Mouse (Mus musculus) heart, embryonic 12.5 days (tissue): ENCODE measurements around the gene Col4a2. TPM values are rescaled to one million over a fixed set of nuclear protein-coding genes. Genes with fewer than 3 reads are reported as not detected.
"Not testable (repeated sequence)": the region's sequence is repeated elsewhere in the genome, so short reads cannot be mapped to it uniquely, and the experiment has no call there.

Source experiments
- ATAC-seq: fragments of 200-750 bp; cut with Nextera tagmentation; 2 replicates; pipeline ENCODE4 v1.8.0; 2017; ENCODE audit warnings: moderate TSS enrichment, moderate library complexity; ENCODE audit not compliant: insufficient number of reproducible peaks, low FRiP score
- H3K27ac ChIP-seq: fragments of 300-500 bp; sonication (generic); 2 replicates; pipeline ENCODE4 v1.5.1; 2016; ENCODE audit warnings: mild to moderate bottlenecking, moderate library complexity; ENCODE audit not compliant: poor library complexity, severe bottlenecking
- H3K27me3 ChIP-seq: fragments of 300-500 bp; sonication (generic); replicated peaks from 2 replicates; pipeline ENCODE4 v1.6.1; 2016; ENCODE audit warnings: mild to moderate bottlenecking, moderate library complexity
- H3K36me3 ChIP-seq: fragments of 300-500 bp; sonication (generic); 2 replicates; pipeline ENCODE4 v1.6.1; 2016; ENCODE audit warnings: mild to moderate bottlenecking, moderate library complexity
- H3K4me1 ChIP-seq: fragments of 300-500 bp; sonication (generic); replicated peaks from 2 replicates; pipeline ENCODE4 v1.6.1; 2016; ENCODE audit warnings: mild to moderate bottlenecking
- H3K4me2 ChIP-seq: fragments of 300-500 bp; sonication (generic); 2 replicates; pipeline ENCODE4 v1.6.1; 2016; ENCODE audit warnings: mild to moderate bottlenecking, moderate library complexity
- H3K4me3 ChIP-seq: fragments of 300-500 bp; sonication (generic); 2 replicates; pipeline ENCODE4 v1.5.1; 2016; ENCODE audit warnings: mild to moderate bottlenecking
- H3K9ac ChIP-seq: fragments of 300-500 bp; sonication (generic); 2 replicates; pipeline ENCODE4 v1.6.1; 2016; ENCODE audit warnings: mild to moderate bottlenecking, moderate library complexity
- H3K9me3 ChIP-seq: fragments of 300-500 bp; sonication (generic); replicated peaks from 2 replicates; pipeline ENCODE4 v1.6.1; 2016; ENCODE audit warnings: mild to moderate bottlenecking, moderate library complexity
- WGBS: fragments of 180-500 bp; shearing (Covaris S2); methylation state at CpG from one replicate; pipeline ENCODE4 v1.1.7; 2016; 5-methylcytosine and 5-hydroxymethylcytosine counted together
- polyA plus RNA-seq: library from polyadenylated mRNA; unstranded; fragments of >200 nt; fragmentation: Nextera tagmentation; extraction: Ambion mirVana; gene quantifications from 2 replicates; pipeline ENCODE4 v1.2.1, GENCODE M21; 2016

Col4a2 gene
- polyA plus RNA-seq, 1 experiment from 2014 or later = 117 TPM

GRCm38 (mm10) chr8:11463541-11463888 lies 150.9 kb downstream of the Col4a2 start:
- ATAC-seq = no peak
- WGBS = 53% methylated on average over 2 of the region's 2 CpGs
- Histone ChIP-seq H3K36me3 (peaks cover 10% of the 10 kb centered on the region), H3K9ac (no peak overlapping the region), H3K4me2 (no peak overlapping the region), H3K4me3 (no peak overlapping the region), H3K27me3 (no peaks in the 10 kb centered on the region), H3K4me1 (peaks cover 55% of the 10 kb centered on the region), H3K9me3 (peaks cover 7% of the 10 kb centered on the region), H3K27ac (peak overlapping the region; percentile 65)

DNA sequence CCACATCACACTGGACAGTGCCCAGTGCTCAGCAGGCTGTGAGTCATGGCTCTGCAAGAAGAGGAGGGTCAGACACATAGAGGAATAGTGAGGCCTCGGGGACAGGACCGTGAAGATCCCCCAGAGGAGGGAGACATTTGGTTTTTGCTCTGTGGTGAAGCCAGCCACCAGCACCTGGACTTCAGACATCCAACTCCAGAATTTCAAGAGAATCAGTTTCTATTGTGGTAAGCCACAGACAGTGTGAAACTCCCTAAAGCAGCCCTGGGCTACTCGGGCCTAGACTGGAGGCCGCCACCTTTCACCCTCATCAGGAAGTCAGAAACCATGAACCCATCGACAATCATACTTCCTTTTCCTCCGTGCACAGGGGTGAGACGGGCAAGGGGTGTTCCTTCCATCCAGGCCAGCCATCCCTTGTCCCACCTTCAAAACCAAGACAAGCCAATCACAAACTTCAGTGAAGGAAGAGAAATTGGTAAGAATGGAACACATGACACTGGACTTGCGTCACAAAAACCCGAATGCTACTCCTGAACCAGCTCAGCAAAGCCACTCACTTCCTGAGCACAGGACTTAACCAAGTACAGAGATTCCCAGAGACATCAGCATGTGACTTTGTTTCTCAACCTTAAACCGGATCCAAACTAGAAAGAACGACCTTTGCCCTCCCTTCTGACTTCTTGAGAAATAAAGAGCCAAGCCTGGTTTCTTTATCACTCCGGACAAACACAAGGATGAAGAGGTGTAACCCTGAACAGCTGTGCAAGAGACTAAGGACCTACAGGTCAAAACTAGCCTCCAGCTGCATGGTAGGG lies 151.5 kb downstream of the Col4a2 start:
- H3K9me3 ChIP-seq = peaks cover 7% of the 10 kb centered on the region
- 69% methylated on average over 12 of the region's 12 CpGs for WGBS
- H3K4me3 ChIP-seq = no peak overlapping the region
- H3K27ac ChIP-seq = peak overlapping the region; percentile 65
- H3K27me3 ChIP-seq = no peaks in the 10 kb centered on the region
- no peak overlapping the region for H3K9ac ChIP-seq
- peaks cover 49% of the 10 kb centered on the region for H3K4me1 ChIP-seq
- ATAC-seq = no peak
- peaks cover 10% of the 10 kb centered on the region for H3K36me3 ChIP-seq
- no peak overlapping the region for H3K4me2 ChIP-seq

DNA sequence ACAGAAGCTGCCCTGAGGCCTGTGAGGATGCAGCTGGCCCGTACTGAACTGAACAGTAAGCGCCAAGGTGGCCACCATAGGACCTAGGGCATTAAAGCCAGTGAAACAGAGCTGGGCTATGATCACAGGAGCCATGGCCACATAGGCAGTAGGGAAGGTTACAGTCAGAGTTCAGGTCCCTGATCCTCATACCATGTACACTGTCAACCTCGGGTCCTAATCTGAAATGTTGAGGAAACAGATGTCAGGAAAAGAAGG lies 152.0 kb downstream of the Col4a2 start:
- H3K9me3 ChIP-seq = peaks cover 7% of the 10 kb centered on the region
- H3K4me2 ChIP-seq = no peak overlapping the region
- no peaks in the 10 kb centered on the region for H3K27me3 ChIP-seq
- no peak overlapping the region for H3K27ac ChIP-seq
- H3K4me3 ChIP-seq = no peak overlapping the region
- 64% methylated on average over 3 of the region's 3 CpGs for WGBS
- ATAC-seq = no peak
- H3K36me3 ChIP-seq = peaks cover 10% of the 10 kb centered on the region
- H3K4me1 ChIP-seq = peaks cover 45% of the 10 kb centered on the region
- H3K9ac ChIP-seq = no peak overlapping the region

- no peaks in the 10 kb centered on the region for H3K27me3 ChIP-seq
- ATAC-seq = no peak
- H3K27ac ChIP-seq = no peak overlapping the region
- no peak overlapping the region for H3K9ac ChIP-seq
- peaks cover 44% of the 10 kb centered on the region for H3K4me1 ChIP-seq
- H3K36me3 ChIP-seq = peaks cover 10% of the 10 kb centered on the region
- H3K9me3 ChIP-seq = peaks cover 7% of the 10 kb centered on the region
- WGBS = 91% methylated on average over 4 of the region's 4 CpGs
- H3K4me3 ChIP-seq = no peak overlapping the region
- no peak overlapping the region for H3K4me2 ChIP-seq
Observed at GRCm38 (mm10) chr8:11465619-11466018, 153.0 kb downstream of the Col4a2 start.

DNA sequence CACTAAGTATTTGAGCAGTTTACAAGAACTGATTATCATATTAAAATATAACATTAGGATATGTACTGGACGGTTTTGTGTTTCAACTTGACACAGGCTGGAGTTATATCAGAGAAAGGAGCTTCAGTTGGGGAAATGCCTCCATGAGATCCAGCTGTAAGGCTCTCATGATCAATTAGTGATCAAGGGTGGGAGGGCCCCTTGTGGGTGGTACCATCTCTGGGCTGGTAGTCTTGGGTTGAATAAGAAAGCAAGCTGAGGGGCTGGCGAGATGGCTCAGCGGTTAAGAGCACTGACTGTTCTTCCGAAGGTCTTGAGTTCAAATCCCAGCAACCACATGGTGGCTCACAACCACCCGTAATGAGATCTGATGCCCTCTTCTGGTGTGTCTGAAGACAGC lies 153.9 kb downstream of the Col4a2 start:
- not testable (repeated sequence) for H3K27me3 ChIP-seq, H3K27ac ChIP-seq, H3K4me3 ChIP-seq, H3K4me2 ChIP-seq, H3K9ac ChIP-seq, H3K36me3 ChIP-seq, ATAC-seq, H3K9me3 ChIP-seq
- H3K4me1 ChIP-seq = peaks cover 41% of the 10 kb centered on the region
- WGBS = 89% methylated on average over 5 of the region's 5 CpGs

- Histone ChIP-seq H3K27me3 (0 out of 2 replicates have a peak, but pooled peaks cover 5% of the 10 kb centered on the region), H3K9ac (no peak overlapping the region), H3K27ac (no peak overlapping the region), H3K4me1 (peaks cover 41% of the 10 kb centered on the region), H3K36me3 (peaks cover 10% of the 10 kb centered on the region), H3K4me3 (no peak overlapping the region), H3K9me3 (peaks cover 7% of the 10 kb centered on the region), H3K4me2 (no peak overlapping the region)
- 7% methylated on average over 3 of the region's 3 CpGs for WGBS
- no peak for ATAC-seq
Observed at GRCm38 (mm10) chr8:11469095-11469494, 156.5 kb downstream of the Col4a2 start.

DNA sequence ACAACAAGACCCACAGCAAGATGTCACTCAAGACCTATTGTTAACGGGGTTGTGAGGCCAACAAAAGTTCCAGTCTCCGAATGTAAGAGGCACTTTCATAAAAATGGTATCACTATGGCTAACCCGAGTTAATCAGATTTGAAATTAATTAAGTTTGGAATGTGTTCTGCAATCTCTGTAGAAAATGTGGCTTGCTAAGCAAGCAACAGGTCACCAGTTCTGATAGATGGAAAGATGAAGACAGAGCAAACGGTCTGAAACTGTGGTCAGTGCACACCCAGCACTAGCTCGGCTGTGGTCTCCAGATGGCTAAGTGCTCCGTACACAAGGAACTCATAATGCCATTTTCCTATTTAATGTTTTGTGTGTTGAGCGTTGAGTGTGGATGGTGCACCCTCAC lies 158.1 kb downstream of the Col4a2 start:
- no peak overlapping the region for H3K27ac ChIP-seq
- no peak overlapping the region for H3K9ac ChIP-seq
- H3K4me3 ChIP-seq = no peak overlapping the region
- peaks cover 10% of the 10 kb centered on the region; the same call in 1 of the 2 replicates for H3K27me3 ChIP-seq
- H3K9me3 ChIP-seq = peaks cover 7% of the 10 kb centered on the region
- peaks cover 46% of the 10 kb centered on the region for H3K4me1 ChIP-seq
- ATAC-seq = no peak
- 81% methylated on average over 7 of the region's 7 CpGs for WGBS
- no peak overlapping the region for H3K4me2 ChIP-seq
- peaks cover 10% of the 10 kb centered on the region for H3K36me3 ChIP-seq

GRCm38 (mm10) chr8:11471309-11471708 lies 158.7 kb downstream of the Col4a2 start:
- 58% methylated on average over 8 of the region's 8 CpGs for WGBS
- H3K36me3 ChIP-seq = peaks cover 10% of the 10 kb centered on the region
- peaks cover 7% of the 10 kb centered on the region for H3K9me3 ChIP-seq
- H3K9ac ChIP-seq = no peak overlapping the region
- H3K4me1 ChIP-seq = peaks cover 51% of the 10 kb centered on the region
- no peak overlapping the region for H3K4me2 ChIP-seq
- no peak for ATAC-seq
- H3K27ac ChIP-seq = no peak overlapping the region
- H3K27me3 ChIP-seq = peaks cover 10% of the 10 kb centered on the region; the same call in 1 of the 2 replicates
- H3K4me3 ChIP-seq = no peak overlapping the region

DNA sequence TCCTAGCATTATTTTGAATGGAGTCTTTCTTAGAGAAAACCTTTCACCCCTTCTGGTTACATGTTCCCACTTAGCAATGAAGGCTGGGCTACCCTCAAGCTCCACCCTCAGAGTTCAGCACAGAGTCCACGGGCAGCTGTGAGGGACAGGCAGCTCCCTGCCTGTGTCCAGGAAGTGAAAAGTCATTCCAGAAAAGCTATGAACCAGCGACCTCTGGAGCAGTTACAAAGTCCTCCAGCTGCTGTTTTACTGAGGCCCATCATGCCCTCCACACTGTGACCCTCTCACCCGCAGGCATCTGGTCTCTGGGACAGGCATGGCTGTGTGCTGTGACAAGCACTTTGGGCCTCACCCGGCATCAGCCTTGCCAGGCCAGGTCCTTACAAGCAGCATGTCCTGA lies 160.5 kb downstream of the Col4a2 start:
- H3K4me1 ChIP-seq = peaks cover 54% of the 10 kb centered on the region
- H3K4me3 ChIP-seq = no peak overlapping the region
- WGBS = 26% methylated on average over 4 of the region's 4 CpGs
- H3K9ac ChIP-seq = peak overlapping the region; percentile 47
- no peaks in the 10 kb centered on the region for H3K36me3 ChIP-seq
- peak overlapping the region; percentile 91 for H3K27ac ChIP-seq
- peaks cover 10% of the 10 kb centered on the region; the same call in 1 of the 2 replicates for H3K27me3 ChIP-seq
- ATAC-seq = 0 out of 2 replicates have a peak, but pooled peaks have one; percentile 19
- H3K4me2 ChIP-seq = peak overlapping the region; percentile 98
- no peaks in the 10 kb centered on the region for H3K9me3 ChIP-seq

DNA sequence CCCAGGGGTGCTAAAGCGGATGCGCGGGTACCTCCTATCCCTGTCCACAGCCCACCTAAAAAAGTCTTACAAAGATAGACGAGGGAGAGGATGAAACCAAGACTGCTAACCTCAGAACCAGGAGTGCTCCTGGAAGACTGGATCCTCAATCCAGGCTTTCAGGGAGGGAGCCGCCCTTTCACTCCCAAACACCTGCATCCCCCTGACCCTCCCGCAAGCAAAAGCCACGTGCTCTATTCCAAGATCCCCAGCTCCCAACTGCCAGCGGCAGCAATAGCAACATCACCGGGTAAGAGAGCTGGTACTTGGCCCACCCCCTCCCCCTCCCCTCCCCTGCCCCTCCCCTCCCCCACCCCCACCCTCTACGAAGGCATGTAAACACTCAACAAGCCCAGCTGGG lies 162.8 kb downstream of the Col4a2 start:
- Histone ChIP-seq H3K9me3 (no peaks in the 10 kb centered on the region), H3K27me3 (peaks cover 21% of the 10 kb centered on the region), H3K4me3 (peak overlapping the region; percentile 78), H3K27ac (peak overlapping the region; percentile 91), H3K4me2 (peak overlapping the region; percentile 98), H3K36me3 (no peaks in the 10 kb centered on the region), H3K4me1 (peaks cover 66% of the 10 kb centered on the region), H3K9ac (peak overlapping the region; percentile 46; the same call in 1 of the 2 replicates)
- no peak for ATAC-seq
- WGBS = 6% methylated on average over 9 of the region's 10 CpGs

DNA sequence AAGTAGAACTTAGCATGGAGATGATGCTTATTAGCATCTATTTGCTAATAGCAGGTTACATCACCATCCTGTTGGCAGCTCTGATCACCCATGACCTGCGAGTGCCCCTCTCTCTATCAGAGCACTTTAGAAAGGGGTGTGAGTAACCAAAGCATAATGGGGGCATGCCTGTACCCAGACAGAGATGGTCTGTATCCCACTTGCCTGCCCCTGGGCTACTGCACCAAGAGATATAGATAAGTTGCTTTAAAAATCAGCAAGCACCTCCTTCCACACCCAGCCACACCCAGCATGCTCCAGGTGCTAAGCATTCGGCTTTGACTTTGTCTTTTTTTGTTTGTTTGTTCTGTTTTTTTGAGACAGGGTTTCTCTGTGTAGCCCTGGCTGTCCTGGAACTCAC lies 163.3 kb downstream of the Col4a2 start:
- WGBS = 11% methylated on average over 2 of the region's 2 CpGs
- peaks cover 23% of the 10 kb centered on the region for H3K27me3 ChIP-seq
- H3K36me3 ChIP-seq = no peaks in the 10 kb centered on the region
- H3K4me2 ChIP-seq = peak overlapping the region; percentile 98
- peak overlapping the region; percentile 91 for H3K27ac ChIP-seq
- H3K4me1 ChIP-seq = peaks cover 66% of the 10 kb centered on the region
- peak overlapping the region; percentile 37; the same call in 1 of the 2 replicates for H3K9ac ChIP-seq
- H3K4me3 ChIP-seq = peak overlapping the region; percentile 78
- ATAC-seq = no peak
- no peaks in the 10 kb centered on the region for H3K9me3 ChIP-seq
